Mouse (Mus musculus): ENCODE data around the gene Slc26a9.

Gene Slc26a9

DNA sequence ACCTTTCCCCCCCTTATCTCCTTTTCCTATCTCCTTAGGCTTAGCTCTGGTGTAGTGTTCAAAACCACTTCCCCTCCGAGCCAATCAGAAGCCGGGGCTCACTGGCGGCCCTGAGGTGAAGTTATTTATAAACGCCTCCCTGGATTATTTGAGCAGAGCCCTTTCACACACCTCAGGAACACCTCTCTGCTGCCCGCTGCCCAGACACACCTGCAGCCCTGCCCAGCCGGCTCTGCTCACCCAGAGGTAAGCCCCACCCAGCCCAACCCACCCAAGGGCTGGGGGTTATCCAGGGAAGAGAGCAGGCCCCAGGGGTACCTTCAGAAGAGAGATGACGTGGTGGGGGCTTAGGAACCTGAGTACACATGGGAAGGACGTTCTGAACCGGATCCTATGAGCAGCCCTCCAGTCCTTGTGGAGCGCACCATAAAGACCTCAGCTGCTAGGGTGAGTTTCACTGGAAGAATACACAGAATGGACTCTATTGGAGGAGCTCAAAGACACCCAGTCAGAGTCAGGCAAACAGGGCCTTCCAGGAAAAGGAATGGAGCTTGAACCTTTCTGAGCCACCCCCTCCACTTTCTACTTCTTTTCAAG lies at the start of gene Slc26a9:
TSS of gene Slc26a9 (plus strand) at position 155 of the 597 bp plus-strand sequence.
- DNase-seq (ENCODE audit: extremely low read depth, low read depth, low spot score), result no peak

- no peak for DNase-seq (ENCODE audit: extremely low read depth, low read depth, low spot score)
Observed at GRCm38 (mm10) chr1:131695308-131695707, 48.5 kb upstream of the Slc26a9 start.

DNA sequence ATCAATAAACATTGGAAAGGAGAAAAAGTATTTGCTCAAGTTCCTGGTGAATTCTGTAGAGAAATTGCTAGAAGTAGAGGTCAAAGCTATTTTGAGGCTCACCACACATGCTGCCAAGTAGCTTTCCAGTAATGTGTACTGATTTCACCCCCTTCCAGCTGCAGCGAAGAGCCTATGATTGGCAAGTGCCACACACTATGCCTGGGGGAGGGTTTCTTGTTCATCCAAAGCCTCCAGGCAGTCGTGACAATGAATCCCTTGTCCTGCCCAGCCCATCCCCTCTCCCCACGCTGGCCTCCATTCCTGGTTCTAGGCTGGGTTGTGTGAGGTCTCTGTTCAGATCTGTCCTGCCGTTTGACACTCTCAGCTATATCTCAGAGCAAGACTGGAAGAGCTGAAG lies 47.5 kb upstream of the Slc26a9 start:
- no peak for DNase-seq (ENCODE audit: extremely low read depth, low read depth, low spot score)

DNA sequence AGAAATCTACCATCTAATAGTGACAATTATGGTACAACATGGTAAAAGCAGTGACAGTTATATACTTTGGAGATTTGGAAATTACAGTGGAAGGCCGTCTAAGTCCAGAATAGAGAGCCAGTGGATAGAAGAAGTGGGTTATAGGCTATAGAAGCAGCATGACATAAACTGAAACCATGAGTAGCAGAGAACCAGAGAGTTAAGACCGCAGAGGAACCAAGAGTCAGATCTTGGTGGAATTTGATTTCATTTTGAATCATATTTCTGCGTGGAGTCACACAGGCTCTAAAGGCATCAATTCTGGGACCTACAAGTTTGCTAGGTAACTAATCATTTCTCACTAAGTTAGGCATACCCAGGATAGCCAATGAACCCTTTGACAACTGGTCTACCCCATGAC lies 45.1 kb upstream of the Slc26a9 start:
- no peak for DNase-seq (ENCODE audit: extremely low read depth, low read depth, low spot score)

- DNase-seq (ENCODE audit: extremely low read depth, low read depth, low spot score), result no peak
Observed at GRCm38 (mm10) chr1:131699642-131700041, 44.2 kb upstream of the Slc26a9 start.

- no peak for DNase-seq (ENCODE audit: extremely low read depth, low read depth, low spot score)
Observed at GRCm38 (mm10) chr1:131700447-131700846, 43.4 kb upstream of the Slc26a9 start.

DNA sequence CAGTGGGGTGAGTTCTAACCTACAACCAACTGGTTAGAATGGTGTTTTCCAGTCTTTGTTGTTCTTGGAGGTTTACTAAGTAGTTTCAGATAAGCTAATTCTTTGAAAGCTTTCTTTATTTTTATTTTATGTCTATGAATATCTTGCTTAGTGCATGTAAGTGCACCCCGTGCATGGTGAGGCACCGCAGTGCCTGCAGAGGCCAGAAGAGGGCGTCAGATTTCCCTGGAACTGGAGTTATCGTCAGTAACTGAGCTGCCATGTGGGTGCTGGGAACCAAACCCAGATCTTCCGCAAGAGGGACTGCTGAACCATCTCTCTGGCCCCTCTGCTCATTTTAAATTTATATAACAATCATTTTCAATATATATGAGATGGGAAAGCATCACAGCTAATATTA lies 42.4 kb upstream of the Slc26a9 start:
- no peak for DNase-seq (ENCODE audit: extremely low read depth, low read depth, low spot score)

DNA sequence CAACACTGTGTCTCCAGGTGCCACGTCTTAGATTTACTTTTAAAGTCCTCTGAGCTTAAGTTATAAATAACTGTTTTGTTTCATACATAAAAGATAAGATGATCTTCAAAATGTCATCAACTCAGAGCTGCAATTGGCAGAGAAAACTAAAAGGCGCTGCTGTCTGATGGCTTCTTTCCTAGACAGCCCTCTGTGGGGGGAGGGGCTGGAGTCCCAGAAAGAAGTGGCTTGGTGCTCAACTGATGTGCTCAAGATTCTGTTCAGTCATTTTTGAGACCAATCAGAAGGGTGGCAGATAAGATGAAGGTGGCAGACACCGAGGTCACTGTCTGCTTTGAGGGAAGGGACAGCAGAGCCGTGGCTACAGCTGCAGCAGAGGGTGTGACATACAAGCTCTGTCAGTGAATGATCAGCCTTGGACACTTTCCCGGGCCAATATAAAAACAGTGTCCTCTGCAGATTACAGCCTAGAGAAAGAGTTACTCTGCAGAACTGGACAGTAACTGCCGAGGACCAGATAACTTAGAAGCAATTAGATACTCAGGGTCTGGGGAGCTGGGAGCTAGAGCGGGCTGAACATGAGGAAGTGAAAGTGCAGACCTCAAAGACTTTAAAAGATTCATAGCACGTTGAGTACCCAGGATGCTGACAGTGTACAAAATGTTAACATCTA lies 41.6 kb upstream of the Slc26a9 start:
- no peak for DNase-seq (ENCODE audit: extremely low read depth, low read depth, low spot score)

DNA sequence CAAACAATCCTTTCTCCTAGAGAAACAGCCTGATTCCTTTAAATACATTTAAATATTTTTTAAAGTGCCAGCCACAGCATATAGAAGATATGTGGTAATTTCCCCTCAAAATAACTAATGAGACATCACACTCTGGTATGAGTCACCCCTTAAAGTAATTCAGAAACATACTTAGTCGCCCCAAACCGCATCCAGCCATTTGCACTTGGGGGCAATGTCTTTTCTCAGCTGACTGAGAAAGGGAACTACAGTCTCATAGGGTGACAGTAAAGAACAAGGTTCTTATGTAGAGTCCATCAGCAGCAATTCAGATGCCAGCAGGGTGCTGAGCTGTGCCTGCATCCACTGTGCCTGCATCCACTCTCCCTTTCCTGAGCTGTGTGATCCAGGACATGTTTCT lies 40.3 kb upstream of the Slc26a9 start:
- DNase-seq (ENCODE audit: extremely low read depth, low read depth, low spot score), result no peak

DNA sequence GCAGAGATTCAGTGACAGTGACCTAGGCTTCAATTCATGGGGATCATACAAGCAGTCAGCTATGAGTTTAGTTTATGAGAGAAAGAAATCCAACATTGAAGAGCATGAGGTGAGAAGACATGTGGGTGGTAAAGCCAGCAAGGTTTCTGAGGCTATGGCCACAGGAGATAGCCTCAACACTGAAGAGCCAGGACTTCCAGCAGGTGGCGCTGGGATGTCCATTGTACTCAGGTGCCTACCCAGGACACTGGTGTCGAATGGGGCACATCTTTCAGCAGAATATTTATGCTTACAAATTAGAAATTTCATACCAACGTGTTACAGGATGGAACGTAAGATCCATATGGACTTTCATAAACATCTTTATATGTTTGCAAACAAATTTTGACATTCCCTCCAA lies 35.5 kb upstream of the Slc26a9 start:
- DNase-seq (ENCODE audit: extremely low read depth, low read depth, low spot score), result no peak

DNA sequence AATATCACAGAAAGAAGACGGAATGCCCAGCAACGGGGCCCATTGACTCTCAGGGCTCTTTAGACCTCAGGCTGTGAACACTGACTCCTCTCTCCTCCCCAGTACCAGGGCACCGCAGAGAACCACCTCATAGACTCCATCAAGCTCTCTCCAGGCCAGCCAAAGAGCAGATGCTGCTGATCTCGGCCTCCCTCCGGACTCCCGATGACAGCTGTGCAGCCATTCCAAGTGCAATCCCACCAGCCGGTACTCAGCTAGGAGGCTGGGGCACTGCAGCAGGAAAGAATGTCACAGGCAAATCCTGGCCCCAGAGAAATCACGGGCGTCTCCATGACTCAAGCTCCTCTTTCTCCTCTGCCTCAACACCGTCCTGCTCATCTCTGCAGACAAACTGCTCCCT lies 32.3 kb upstream of the Slc26a9 start:
- DNase-seq (ENCODE audit: extremely low read depth, low read depth, low spot score), result no peak

GRCm38 (mm10) chr1:131712386-131712785 lies 31.4 kb upstream of the Slc26a9 start:
- DNase-seq (ENCODE audit: extremely low read depth, low read depth, low spot score), result no peak

DNA sequence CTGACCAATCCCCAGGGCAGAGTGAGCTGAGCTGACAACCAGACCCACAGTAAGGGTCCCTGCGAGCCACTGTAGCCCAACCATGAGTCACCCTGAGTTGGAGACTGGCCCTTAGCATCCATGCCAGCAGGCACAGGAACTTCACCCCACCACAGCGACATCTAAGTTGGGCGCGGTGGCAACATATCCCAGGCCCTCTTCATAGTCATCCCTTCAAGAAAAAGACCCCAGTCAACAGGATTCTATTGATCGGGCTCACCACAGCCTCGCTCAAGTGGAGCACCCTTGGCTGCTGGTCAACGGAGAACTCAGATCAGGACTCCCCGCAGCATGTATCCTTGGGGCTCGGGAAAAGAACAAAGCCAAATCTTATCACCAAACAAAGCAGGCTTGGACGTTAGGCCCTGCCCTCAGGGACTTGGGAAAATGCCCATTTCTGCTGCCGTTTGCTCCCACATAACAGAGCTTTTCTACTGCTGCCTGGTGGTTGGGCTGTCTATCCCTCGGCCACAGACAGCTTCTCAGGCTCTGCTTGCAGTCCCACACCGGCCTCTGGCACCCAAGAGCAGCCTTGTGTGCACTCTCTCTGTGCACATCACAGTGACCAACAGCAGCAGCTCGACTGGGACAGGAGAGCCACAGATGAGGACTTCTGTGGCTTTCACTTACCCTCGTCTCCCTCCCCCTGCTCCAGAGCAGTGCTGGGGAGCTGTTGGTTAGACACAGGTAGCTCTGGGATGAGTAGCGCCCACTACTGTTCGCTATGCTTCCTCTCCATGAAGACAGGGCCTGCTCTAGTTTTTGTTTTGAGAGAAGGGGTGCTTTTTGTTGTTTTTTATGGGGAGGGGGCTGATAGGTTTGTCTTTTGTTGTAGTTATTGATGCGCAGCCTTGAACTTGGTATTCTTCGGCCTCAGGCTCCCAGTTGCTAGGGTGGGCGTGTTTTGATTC lies 29.2 kb upstream of the Slc26a9 start:
- DNase-seq (ENCODE audit: extremely low read depth, low read depth, low spot score), result no peak

DNA sequence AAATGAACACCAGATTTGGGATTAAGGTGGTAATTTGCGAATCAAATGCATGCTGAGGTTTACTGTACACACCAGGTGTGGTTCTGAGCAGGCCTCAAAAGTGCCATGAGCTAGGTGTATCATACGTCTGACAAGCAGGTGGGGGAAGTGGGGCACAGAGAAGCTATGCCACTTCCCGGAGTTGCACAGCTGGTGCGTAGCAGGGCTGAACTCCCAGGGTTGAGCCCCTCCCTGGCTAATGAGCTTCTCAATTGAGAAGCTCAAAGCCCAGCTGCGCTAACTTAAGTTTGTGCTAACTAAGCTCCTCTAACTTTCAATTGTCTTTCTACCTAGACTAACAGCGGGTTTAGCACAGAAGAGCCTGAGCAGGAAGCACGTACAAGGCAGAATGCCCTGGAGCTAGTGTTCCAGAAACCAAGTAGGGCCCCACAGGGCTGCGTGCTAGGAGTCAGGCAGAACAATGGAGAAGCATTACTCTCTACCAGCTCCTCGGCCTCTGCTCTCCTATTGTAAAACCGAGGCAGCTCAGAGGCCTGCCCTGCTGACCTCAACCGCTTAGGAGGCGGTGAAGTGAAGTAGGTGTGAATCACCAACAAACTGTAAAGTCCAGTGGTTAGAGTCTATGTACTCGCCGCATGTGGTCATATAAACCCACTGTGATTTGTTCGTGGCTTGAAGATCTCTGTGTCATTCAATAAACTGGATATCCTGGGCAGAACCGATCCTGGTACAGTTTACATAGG lies 24.7 kb upstream of the Slc26a9 start:
- DNase-seq (ENCODE audit: extremely low read depth, low read depth, low spot score), result no peak

GRCm38 (mm10) chr1:131721989-131722388 lies 21.8 kb upstream of the Slc26a9 start:
- DNase-seq (ENCODE audit: extremely low read depth, low read depth, low spot score), result no peak

DNA sequence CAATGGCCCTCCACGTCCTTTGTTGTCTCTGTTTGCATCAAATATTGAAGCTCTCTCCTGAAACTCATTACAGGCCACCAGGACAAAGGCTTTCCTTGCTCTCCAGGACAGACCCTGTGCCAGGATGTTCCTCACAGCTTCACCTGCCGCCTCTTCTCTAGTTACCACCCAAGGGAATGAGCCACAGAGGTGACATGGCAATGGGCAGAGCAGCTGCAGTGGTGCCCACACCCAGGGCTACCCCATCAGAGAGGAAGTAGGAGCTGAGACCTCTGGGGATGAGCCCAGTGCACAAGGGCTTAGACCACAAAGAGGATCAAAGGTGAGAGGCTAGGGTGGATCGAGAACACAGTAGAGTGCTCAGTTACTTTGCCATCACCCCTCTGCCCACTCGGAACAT lies 20.3 kb upstream of the Slc26a9 start:
- no peak for DNase-seq (ENCODE audit: extremely low read depth, low read depth, low spot score)

DNA sequence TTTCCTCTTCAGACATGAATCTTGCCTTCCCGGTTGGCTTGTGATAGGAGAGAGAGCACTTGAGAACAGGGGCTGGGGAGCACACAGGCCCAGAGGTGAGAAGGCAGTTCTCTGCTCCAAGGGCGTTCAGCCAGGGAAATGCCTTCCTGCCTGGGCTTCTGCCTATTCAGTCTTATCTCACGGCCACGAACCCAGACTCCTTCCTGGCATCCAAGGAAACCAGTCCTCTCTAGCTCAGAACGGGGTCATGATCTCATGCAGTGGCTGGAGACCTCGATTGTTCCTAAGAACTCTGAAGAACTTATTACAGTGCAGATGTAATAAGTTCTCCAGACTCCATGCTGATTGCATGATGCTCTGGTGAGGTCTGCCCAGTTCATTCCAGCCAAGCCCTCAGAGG lies 17.2 kb upstream of the Slc26a9 start:
- DNase-seq (ENCODE audit: extremely low read depth, low read depth, low spot score), result no peak

GRCm38 (mm10) chr1:131730639-131731437 lies 13.0 kb upstream of the Slc26a9 start:
- DNase-seq (ENCODE audit: extremely low read depth, low read depth, low spot score), result no peak

DNA sequence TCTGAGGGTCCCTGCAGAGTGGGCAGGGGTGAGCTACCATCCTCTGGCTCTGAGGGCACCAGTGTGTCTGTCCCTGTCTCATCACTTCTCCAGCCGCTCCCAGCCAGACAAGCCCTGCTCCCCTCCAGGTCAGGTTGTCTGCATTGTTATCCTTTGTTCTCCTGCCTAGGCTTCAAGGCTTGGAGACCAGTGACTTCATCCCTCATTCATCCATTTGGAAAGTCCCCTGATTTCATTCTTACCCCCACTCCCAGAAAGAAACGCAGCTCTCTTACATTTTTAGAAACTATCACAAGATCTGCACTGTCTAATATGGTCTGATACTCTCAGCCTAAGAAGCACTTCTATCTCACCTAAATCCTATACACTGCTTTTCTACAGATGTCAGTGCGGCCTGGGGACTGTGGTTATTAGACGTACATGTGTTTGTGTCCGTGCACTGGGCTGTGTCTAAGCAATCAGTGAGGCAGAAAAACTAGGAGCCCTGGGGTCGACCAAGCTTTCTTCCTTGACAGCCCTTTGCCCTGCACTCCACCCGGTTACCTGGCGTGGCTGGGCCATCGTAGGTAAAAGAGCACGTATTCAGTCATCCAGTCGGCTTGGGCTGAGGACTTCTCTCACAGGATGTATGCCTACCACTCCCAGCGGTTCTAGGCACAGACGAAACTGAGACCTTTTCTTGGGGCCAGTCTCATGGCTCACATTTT lies 10.2 kb upstream of the Slc26a9 start:
- DNase-seq (ENCODE audit: extremely low read depth, low read depth, low spot score), result no peak
